Mouse (Mus musculus) lung, embryonic 14.5 days (tissue): ENCODE results near the gene Cacna1f. TPM values are rescaled to one million over a fixed set of nuclear protein-coding genes. Genes with fewer than 3 reads are reported as not detected.

ENCODE experiments used
- ATAC-seq: fragments of 200-750 bp; cut with Nextera tagmentation; 2 replicates; pipeline ENCODE4 v1.8.0; 2017; ENCODE audit warnings: mild to moderate bottlenecking, moderate TSS enrichment, moderate library complexity; ENCODE audit not compliant: insufficient read depth
- DNase-seq: peaks from one replicate; pipeline ENCODE4 v3.0.0-alpha.2; 2015
- H3K27ac ChIP-seq: fragments of 300-500 bp; sonication (generic); 2 replicates; pipeline ENCODE4 v1.5.1; 2014; ENCODE audit warnings: low read depth, mild to moderate bottlenecking, moderate library complexity
- H3K27me3 ChIP-seq: fragments of 300-500 bp; sonication (generic); 2 replicates; pipeline ENCODE4 v1.6.1; 2014; ENCODE audit warnings: low read length, control low read depth; ENCODE audit not compliant: insufficient read depth
- H3K36me3 ChIP-seq: fragments of 300-500 bp; sonication (generic); 2 replicates; pipeline ENCODE4 v1.6.1; 2014; ENCODE audit warnings: control low read depth; ENCODE audit not compliant: insufficient read depth
- H3K4me1 ChIP-seq: fragments of 300-500 bp; sonication (generic); 2 replicates; pipeline ENCODE4 v1.6.1; 2014; ENCODE audit warnings: antibody characterized with exemption, control low read depth; ENCODE audit not compliant: insufficient read depth
- H3K4me2 ChIP-seq: fragments of 300-500 bp; sonication (generic); 2 replicates; pipeline ENCODE4 v1.6.1; 2014; ENCODE audit warnings: mild to moderate bottlenecking
- H3K4me3 ChIP-seq: fragments of 300-500 bp; sonication (generic); 2 replicates; pipeline ENCODE4 v1.5.1; 2014; ENCODE audit warnings: low read depth, low read length
- H3K9ac ChIP-seq: fragments of 300-500 bp; sonication (generic); 2 replicates; pipeline ENCODE4 v1.6.1; 2014
- H3K9me3 ChIP-seq: fragments of 300-500 bp; sonication (generic); 2 replicates; pipeline ENCODE4 v1.6.1; 2016; ENCODE audit warnings: low read depth, low read length, control low read depth
- CTCF ChIP-seq: IDR thresholded peaks from 2 replicates; pipeline ENCODE4 v1.5.1; 2016; ENCODE audit warnings: antibody characterized with exemption, low read depth
- WGBS: fragments of 180-500 bp; shearing (Covaris S2); extraction: QIAGEN DNeasy Blood & Tissue Kit; methylation state at CpG from one replicate; pipeline ENCODE4 v1.1.7; 2014; 5-methylcytosine and 5-hydroxymethylcytosine counted together
- polyA plus RNA-seq: library from polyadenylated mRNA; unstranded; fragments of >200 nt; fragmentation: Nextera tagmentation; extraction: Ambion mirVana; gene quantifications from 2 replicates; pipeline ENCODE4 v1.2.1, GENCODE M21; 2014

Gene Cacna1f
- polyA plus RNA-seq, 1 experiment from 2014 or later, result 0.05 TPM

DNA sequence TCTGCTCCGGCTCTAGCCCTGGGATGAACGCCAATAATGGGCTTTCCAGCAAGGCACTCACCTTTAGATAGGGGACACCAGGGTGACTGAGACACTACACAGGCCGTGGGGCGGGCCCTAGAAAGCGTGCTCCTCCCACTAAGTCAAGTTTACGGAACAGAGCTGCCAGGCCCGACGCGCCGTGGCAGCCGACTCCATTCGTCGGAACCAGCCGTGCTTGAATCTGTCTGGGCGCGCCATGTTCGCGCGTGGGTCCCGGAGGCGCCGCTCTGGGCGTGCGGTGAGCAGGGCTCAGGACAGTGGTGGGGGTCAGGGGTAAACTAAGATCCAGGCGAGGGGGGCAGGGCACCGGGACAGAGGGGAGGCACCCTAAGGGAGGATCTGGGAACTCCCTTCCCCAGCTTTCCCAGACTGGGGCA lies 50.3 kb downstream of the Cacna1f start, which contains the start of gene Prickle3:
TSS of gene Prickle3 (plus strand) at position 40 of the 419 bp plus-strand sequence.
- peak within 1 kb of the TSS; percentile 58 for H3K9ac ChIP-seq
- H3K4me3 ChIP-seq, result peak within 1 kb of the TSS; percentile 44
- H3K27ac ChIP-seq, result peak within 1 kb of the TSS; percentile 63; the same call in 1 of the 2 replicates
- H3K4me1 ChIP-seq, result no peaks in the 10 kb centered on the region; the same call in 1 of the 2 replicates
- no peaks in the 10 kb centered on the region for H3K27me3 ChIP-seq
- 7% methylated on average over 26 of the region's 26 CpGs for WGBS
- TF ChIP-seq CTCF, result no peak
- H3K9me3 ChIP-seq, result no peaks in the 10 kb centered on the region
- no peaks in the 10 kb centered on the region for H3K36me3 ChIP-seq
- H3K4me2 ChIP-seq, result peak within 1 kb of the TSS; percentile 60
- peak; percentile 73 for ATAC-seq
- DNase-seq, result peak; percentile 66

DNA sequence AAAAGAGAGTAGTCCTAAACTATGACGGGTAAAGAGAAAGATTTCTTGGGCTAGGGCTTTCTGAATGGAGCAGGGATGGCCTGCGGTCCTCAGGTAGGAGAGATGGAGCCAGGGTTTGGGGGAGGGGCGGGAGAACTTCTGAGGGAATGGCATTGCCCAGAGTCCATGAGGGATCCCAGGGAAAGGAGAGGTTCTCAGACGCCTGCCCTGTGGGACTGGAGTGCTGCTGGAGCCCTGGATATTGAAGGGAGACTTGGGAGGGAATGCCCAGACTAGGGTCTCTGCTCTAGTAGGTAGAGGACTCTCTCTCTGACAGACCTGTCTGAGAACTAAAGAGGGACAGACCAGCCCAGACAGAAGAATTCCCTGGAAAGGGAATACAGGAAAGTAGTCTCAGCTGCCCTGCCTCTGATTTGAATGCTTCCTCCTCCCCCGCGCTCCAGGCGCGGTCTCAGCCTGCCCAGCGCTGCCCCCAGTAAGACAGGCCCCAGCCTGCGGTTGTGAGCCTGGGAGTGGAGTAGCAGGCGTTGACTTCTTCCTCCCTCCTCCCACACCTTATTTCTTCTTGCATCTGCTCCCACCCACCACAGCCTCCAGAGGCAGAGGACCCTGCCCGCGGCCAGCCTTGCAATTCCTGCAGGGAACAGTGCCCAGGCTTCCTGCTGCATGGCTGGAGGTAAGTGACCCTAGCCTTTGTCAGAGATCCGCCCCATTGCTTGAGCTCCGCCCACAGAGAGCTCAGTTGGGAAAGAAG lies 51.3 kb downstream of the Cacna1f start:
- peak; percentile 81 for ATAC-seq
- Histone ChIP-seq H3K4me2 (peak overlapping the region; percentile 60), H3K36me3 (no peaks in the 10 kb centered on the region), H3K9ac (peak overlapping the region; percentile 58), H3K9me3 (no peaks in the 10 kb centered on the region), H3K4me1 (no peaks in the 10 kb centered on the region; the same call in 1 of the 2 replicates), H3K27me3 (no peaks in the 10 kb centered on the region), H3K27ac (peak overlapping the region; percentile 63; the same call in 1 of the 2 replicates), H3K4me3 (peak overlapping the region; percentile 44)
- no peak for TF ChIP-seq CTCF
- 12% methylated on average over 15 of the region's 15 CpGs for WGBS
- DNase-seq, result peak; percentile 74

DNA sequence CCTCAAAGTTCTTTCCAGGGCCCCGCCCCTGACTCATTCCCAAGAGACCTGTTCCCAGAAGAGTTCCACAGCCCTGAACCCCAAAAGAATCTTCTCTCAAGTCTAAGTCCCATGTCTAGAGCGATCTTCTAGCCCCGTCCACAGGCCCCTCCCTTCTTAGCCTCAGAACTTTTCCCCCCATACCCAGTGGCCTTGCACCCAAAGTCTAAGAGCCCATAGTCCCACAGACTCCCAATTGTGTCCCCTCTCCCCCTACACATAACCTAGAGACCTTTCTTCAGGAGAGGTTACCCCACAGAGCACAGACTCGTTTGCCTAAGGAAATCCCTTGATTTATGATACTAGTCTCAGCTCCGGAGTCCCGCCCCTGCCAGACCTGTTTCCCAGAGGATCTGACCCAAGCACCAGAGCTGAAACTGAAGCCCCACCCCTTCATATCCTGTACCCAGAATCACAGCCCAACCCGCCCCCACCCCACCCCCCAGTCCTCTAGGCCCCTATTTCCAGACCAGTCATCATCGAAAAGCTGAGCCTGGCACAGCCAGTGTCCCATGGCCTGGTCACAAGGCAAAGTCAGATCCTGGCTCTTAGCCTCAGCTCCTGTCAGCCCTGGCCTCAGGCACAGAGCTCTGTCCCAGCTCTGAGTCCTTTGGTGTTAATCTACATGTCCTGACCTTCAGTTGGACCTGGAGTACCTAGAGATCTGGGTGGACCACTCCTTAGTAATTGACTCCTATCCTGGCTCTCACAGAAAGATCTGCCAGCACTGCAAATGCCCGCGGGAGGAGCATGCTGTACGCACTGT lies 52.1 kb downstream of the Cacna1f start:
- Histone ChIP-seq H3K4me1 (no peaks in the 10 kb centered on the region; the same call in 1 of the 2 replicates), H3K4me3 (peak overlapping the region; percentile 44), H3K27me3 (no peaks in the 10 kb centered on the region), H3K4me2 (peak overlapping the region; percentile 60), H3K9ac (no peak overlapping the region; the same call in 1 of the 2 replicates), H3K36me3 (no peaks in the 10 kb centered on the region), H3K27ac (peak overlapping the region; percentile 63; the same call in 1 of the 2 replicates), H3K9me3 (no peaks in the 10 kb centered on the region)
- no peak for TF ChIP-seq CTCF
- ATAC-seq (peak; percentile 26; the same call in 1 of the 2 replicates), DNase-seq (no peak)
- 50% methylated on average over 11 of the region's 11 CpGs for WGBS

DNA sequence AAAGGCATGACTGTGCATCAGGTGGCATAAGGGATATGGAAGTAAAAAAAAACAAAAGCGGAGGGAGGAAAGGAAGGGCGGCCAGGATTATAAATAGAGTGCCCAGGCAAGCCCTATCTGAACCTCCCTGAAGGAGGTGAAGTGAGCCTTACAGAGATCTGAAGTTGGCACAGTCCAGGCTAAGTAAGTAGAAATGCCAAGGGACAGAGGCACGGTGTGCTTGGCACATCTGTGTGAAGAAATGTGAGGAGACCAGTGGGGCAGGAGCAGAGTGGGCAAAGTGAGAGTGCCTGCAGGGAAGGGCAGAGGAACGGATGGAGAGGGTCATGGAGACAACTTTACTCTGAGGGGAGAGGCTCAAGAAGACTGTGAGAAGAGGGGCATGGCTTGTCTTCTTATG lies 54.2 kb downstream of the Cacna1f start:
- ATAC-seq, result no peak

DNA sequence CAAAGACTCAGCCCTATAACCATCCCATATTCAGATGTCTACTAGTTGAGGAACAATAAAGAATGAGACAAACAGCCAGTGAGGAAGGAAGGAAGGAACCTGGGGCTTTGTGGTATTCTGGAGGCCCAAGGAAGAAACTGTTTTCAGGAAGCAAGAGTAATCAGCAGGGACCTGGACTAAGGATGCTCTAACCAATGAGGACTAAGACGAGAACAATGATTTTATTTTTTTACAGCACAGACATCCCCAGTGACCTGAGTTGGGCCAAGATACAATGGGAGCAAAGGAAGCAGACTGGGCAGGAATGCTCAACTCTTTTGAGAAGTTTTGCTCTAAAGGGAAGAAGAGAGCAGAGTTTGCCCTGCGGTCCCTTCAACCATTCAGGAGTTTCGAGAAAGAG lies 56.1 kb downstream of the Cacna1f start:
- no peak overlapping the region for H3K4me2 ChIP-seq
- no peak overlapping the region for H3K9ac ChIP-seq
- no peak for DNase-seq
- ATAC-seq, result no peak
- H3K27me3 ChIP-seq, result no peaks in the 10 kb centered on the region
- no peaks in the 10 kb centered on the region for H3K9me3 ChIP-seq
- peaks cover 16% of the 10 kb centered on the region for H3K36me3 ChIP-seq
- no peak overlapping the region for H3K27ac ChIP-seq
- no peak for TF ChIP-seq CTCF
- WGBS, result 72% methylated on average over 3 of the region's 3 CpGs
- H3K4me3 ChIP-seq, result no peak overlapping the region
- H3K4me1 ChIP-seq, result no peaks in the 10 kb centered on the region; the same call in 1 of the 2 replicates

More for the DNA sequence above, 54.2 kb downstream of the Cacna1f start:
- no peak overlapping the region for H3K27ac ChIP-seq
- no peaks in the 10 kb centered on the region for H3K9me3 ChIP-seq
- H3K9ac ChIP-seq, result no peak overlapping the region
- H3K36me3 ChIP-seq, result peaks cover 2% of the 10 kb centered on the region; the same call in 1 of the 2 replicates
- no peak overlapping the region for H3K4me2 ChIP-seq
- no peaks in the 10 kb centered on the region; the same call in 1 of the 2 replicates for H3K4me1 ChIP-seq
- H3K27me3 ChIP-seq, result no peaks in the 10 kb centered on the region
- TF ChIP-seq CTCF, result no peak
- no peak for DNase-seq
- 80% methylated on average over 4 of the region's 4 CpGs for WGBS
- H3K4me3 ChIP-seq, result no peak overlapping the region

DNA sequence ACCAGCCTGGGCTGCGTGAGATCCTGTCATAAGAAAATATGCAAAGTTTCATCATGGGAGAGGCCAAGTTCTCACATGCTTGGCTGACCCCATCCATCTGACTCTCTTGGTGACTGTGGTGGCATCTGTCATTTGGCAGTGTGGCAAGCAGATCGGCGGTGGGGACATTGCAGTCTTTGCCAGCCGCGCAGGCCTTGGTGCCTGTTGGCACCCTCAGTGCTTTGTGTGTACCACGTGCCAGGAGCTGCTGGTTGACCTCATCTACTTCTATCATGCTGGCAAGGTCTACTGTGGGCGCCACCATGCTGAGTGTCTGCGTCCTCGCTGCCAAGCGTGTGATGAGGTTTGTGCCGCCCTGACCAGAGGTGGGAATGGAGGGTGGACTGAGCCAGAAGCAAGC lies 57.9 kb downstream of the Cacna1f start:
- H3K4me1 ChIP-seq, result no peaks in the 10 kb centered on the region
- no peaks in the 10 kb centered on the region for H3K9me3 ChIP-seq
- H3K27ac ChIP-seq, result no peak overlapping the region
- DNase-seq (no peak), ATAC-seq (no peak)
- H3K9ac ChIP-seq, result no peak overlapping the region
- 89% methylated on average over 11 of the region's 11 CpGs for WGBS
- H3K4me3 ChIP-seq, result no peak overlapping the region
- no peak for TF ChIP-seq CTCF
- H3K27me3 ChIP-seq, result no peaks in the 10 kb centered on the region
- no peak overlapping the region for H3K4me2 ChIP-seq
- peaks cover 16% of the 10 kb centered on the region for H3K36me3 ChIP-seq
